Mouse (Mus musculus): ENCODE measurements at regions not wholly inside any gene's neighbourhood (a gene's known extent, or its start where the extent isn't known, plus 50 kb on each side); places are given as distances from the start of the nearest gene placed in this dataset.

DNA sequence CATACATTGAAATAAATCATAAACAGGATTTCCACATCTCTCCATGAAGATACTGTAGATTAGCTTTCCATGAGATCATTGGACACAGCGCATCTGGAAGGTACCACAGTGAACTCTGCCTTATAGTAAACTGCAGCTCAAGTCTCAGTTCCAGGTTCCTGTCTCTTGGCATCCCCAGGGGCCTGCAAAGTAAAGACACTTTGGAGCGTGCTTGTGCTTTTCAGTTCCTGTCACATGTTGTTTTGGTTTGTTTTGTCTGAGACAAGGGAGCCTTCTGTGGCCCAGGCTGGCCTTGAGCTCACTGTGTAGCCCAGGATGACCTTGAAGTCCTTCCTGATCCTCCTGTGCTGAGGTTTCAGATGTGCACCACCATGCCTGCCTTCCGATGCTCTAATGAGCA is 63.4 kb upstream of the Mad2l1 start:
- no peak for TF ChIP-seq GATA1 (IDR thresholded peaks at IDR 0.05; ENCODE audit: low read length)
- no peak for TF ChIP-seq TAL1 (IDR thresholded peaks at IDR 0.05; ENCODE audit: low read length)

Measured in erythroblast, embryonic 14.5 days (primary cell).